Mouse (Mus musculus) neural tube, embryonic 14.5 days (tissue): ENCODE measurements around the gene Pus7. TPM values are rescaled to one million over a fixed set of nuclear protein-coding genes. Genes with fewer than 3 reads are reported as not detected.
A peak's percentile ranks its signal among the peaks of the same experiment; 100 is the strongest.
"Not testable (repeated sequence)": the region's sequence is repeated elsewhere in the genome, so short reads cannot be mapped to it uniquely, and the experiment has no call there.

Experiments
- ATAC-seq: fragments of 200-750 bp; cut with Nextera tagmentation; 2 replicates; pipeline ENCODE4 v1.8.0; 2017; ENCODE audit warnings: low read depth, mild to moderate bottlenecking, moderate TSS enrichment, moderate library complexity
- H3K27ac ChIP-seq: fragments of 300-500 bp; sonication (generic); 2 replicates; pipeline ENCODE4 v1.5.1; 2014; ENCODE audit warnings: low read depth, mild to moderate bottlenecking, control low read depth, low read length, moderate library complexity, mixed read lengths
- H3K27me3 ChIP-seq: fragments of 300-500 bp; sonication (generic); 2 replicates; pipeline ENCODE4 v1.6.1; 2014; ENCODE audit warnings: low read length; ENCODE audit not compliant: control insufficient read depth, insufficient read depth
- H3K36me3 ChIP-seq: fragments of 300-500 bp; sonication (generic); 2 replicates; pipeline ENCODE4 v1.6.1; 2014; ENCODE audit warnings: low read length, mixed read lengths; ENCODE audit not compliant: control insufficient read depth, insufficient read depth
- H3K4me1 ChIP-seq: fragments of 300-500 bp; sonication (generic); 2 replicates; pipeline ENCODE4 v1.6.1; 2014; ENCODE audit warnings: low read length; ENCODE audit not compliant: control insufficient read depth, insufficient read depth
- H3K4me2 ChIP-seq: fragments of 300-500 bp; sonication (generic); 2 replicates; pipeline ENCODE4 v1.6.1; 2014; ENCODE audit warnings: mild to moderate bottlenecking, low read depth, low read length, control low read depth
- H3K4me3 ChIP-seq: fragments of 300-500 bp; sonication (generic); 2 replicates; pipeline ENCODE4 v1.5.1; 2014; ENCODE audit warnings: low read depth, low read length, control low read depth, mixed read lengths
- H3K9ac ChIP-seq: fragments of 300-500 bp; sonication (generic); replicated peaks from 2 replicates; pipeline ENCODE4 v1.6.1; 2014; ENCODE audit warnings: low read depth, mild to moderate bottlenecking, control low read depth, low read length, mixed read lengths
- H3K9me3 ChIP-seq: fragments of 300-500 bp; sonication (generic); 2 replicates; pipeline ENCODE4 v1.6.1; 2016; ENCODE audit warnings: low read length; ENCODE audit not compliant: control insufficient read depth
- WGBS: fragments of 180-500 bp; shearing (Covaris S2); extraction: QIAGEN DNeasy Blood & Tissue Kit; methylation state at CpG from one replicate; pipeline ENCODE4 v1.1.7; 2014; 5-methylcytosine and 5-hydroxymethylcytosine counted together
- polyA plus RNA-seq: library from polyadenylated mRNA; unstranded; fragments of >200 nt; fragmentation: Nextera tagmentation; extraction: Ambion mirVana; gene quantifications from 2 replicates; pipeline ENCODE4 v1.2.1, GENCODE M21; 2014

Gene Pus7
- polyA plus RNA-seq, 1 experiment from 2014 or later = 19.1 TPM

DNA sequence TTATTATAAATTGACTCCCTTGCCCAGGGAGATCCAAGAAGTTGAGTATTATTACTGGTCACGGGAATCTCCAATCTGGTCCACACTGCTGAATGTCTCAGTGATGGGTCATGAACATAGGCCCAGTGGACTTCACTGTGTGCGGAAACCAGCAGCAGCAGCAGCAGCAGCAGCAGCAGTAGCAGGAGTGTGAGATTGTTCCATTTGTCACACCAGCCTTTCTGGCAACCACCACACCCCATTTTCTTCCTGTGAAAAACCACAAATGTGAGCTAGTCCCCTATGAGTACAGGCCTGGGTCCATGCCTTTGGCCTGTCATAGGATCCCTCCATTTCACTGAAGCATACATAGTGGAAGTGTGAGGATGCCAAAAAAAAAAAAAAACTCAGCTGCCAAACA is 61.6 kb downstream of the Pus7 start:
- Histone ChIP-seq H3K4me1 (no peaks in the 10 kb centered on the region), H3K4me2 (no peak overlapping the region), H3K27ac (no peak overlapping the region), H3K9me3 (no peaks in the 10 kb centered on the region), H3K36me3 (no peaks in the 10 kb centered on the region), H3K9ac (no peak overlapping the region), H3K4me3 (no peak overlapping the region), H3K27me3 (no peaks in the 10 kb centered on the region)
- WGBS = 91% methylated on average over 2 of the region's 2 CpGs
- no peak for ATAC-seq

GRCm38 (mm10) chr5:23718881-23719328 is 64.6 kb downstream of the Pus7 start:
- H3K4me3 ChIP-seq = no peak overlapping the region
- no peaks in the 10 kb centered on the region for H3K9me3 ChIP-seq
- H3K4me2 ChIP-seq = no peak overlapping the region
- no peak overlapping the region for H3K9ac ChIP-seq
- H3K36me3 ChIP-seq = no peaks in the 10 kb centered on the region
- H3K4me1 ChIP-seq = no peaks in the 10 kb centered on the region
- WGBS = 94% methylated on average over 4 of the region's 4 CpGs
- no peak overlapping the region for H3K27ac ChIP-seq
- no peak for ATAC-seq
- H3K27me3 ChIP-seq = no peaks in the 10 kb centered on the region

DNA sequence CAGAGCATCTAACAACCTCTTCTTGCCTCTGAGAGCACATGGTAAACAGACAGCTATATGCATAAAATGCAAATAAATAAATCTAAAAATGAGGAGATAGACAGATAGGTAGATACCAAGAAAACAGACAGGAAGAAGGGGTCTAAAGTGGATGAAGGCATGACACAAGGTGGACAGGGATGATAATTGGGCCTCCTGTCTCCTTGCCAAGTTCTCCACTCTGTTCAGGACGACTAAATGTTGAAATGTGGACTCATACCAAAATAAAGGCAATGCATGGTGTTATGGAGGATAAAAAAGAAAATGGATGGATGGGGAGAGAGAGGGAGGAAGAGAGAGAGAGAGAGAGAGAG is 65.4 kb downstream of the Pus7 start:
- Histone ChIP-seq H3K9me3 (no peaks in the 10 kb centered on the region), H3K4me2 (no peak overlapping the region), H3K27me3 (no peaks in the 10 kb centered on the region), H3K4me3 (no peak overlapping the region), H3K9ac (no peak overlapping the region), H3K27ac (no peak overlapping the region), H3K36me3 (no peaks in the 10 kb centered on the region), H3K4me1 (no peaks in the 10 kb centered on the region)
- ATAC-seq = no peak
- 75% methylated on average over 1 of the region's 1 CpGs for WGBS

- H3K4me2 ChIP-seq = no peak overlapping the region
- no peaks in the 10 kb centered on the region for H3K4me1 ChIP-seq
- ATAC-seq = no peak
- no peaks in the 10 kb centered on the region for H3K27me3 ChIP-seq
- no peaks in the 10 kb centered on the region for H3K36me3 ChIP-seq
- no peaks in the 10 kb centered on the region for H3K9me3 ChIP-seq
- H3K27ac ChIP-seq = no peak overlapping the region
- 72% methylated on average over 3 of the region's 3 CpGs for WGBS
- no peak overlapping the region for H3K4me3 ChIP-seq
- H3K9ac ChIP-seq = no peak overlapping the region
These were observed 65.9 kb downstream of the Pus7 start for GRCm38 (mm10) chr5:23717469-23718181.

DNA sequence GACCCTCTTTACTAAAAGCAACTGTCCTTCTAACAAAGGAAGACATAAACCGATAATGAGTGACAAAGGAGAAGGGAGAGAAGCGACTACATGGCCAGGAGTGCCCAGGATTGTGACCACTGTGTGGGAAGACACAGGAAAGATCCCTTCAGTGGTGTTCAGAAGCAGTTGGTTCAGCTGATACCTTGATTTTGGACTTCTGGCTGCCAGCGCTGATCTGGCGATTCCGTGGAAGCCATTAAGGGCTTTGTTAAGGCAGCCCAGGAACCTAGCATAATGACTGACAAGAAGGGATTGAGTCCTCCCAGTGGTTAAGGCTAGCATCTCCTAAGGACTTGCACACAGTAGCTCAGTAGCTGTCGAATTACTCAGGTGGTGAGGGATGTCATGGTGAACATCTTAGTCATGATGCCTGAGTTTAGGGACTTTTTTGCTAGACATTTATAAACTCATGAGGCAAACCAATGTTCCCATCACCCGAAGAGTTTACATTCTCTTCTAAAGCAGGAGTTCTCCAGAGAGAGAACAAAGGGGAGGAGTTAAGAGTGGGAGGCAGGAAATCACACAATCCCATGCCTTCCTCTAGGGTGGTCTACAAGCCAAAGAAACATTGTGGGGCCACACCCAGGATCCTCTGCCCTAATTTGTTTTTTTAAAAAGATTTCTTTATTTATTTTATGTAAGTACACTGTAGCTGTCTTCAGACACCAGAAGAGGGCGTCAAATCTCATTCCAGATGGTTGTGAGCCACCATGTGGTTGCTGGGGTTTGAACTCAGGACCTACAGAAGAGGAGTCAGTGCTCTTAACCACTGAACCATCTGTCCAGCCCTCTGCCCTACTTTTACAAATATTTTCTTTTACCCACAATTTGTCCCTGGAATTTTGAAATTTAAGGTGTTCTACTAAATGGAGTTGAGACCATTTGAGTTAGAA is 69.8 kb downstream of the Pus7 start:
- ATAC-seq = no peak
- 90% methylated on average over 8 of the region's 8 CpGs for WGBS

GRCm38 (mm10) chr5:23712130-23713001 is 71.1 kb downstream of the Pus7 start:
- Histone ChIP-seq H3K27ac (peak overlapping the region; percentile 4; the same call in 1 of the 2 replicates), H3K4me1 (no peaks in the 10 kb centered on the region), H3K4me2 (peak overlapping the region; percentile 68), H3K9ac (peak overlapping the region; percentile 58), H3K27me3 (no peaks in the 10 kb centered on the region), H3K9me3 (no peaks in the 10 kb centered on the region), H3K36me3 (no peaks in the 10 kb centered on the region), H3K4me3 (peak overlapping the region; percentile 64)
- WGBS = 3% methylated on average over 59 of the region's 60 CpGs
- ATAC-seq = peak; percentile 98

More for the DNA sequence above, 69.8 kb downstream of the Pus7 start:
- Histone ChIP-seq H3K27ac (no peak overlapping the region), H3K4me1 (no peaks in the 10 kb centered on the region), H3K27me3 (no peaks in the 10 kb centered on the region), H3K4me2 (no peak overlapping the region), H3K36me3 (no peaks in the 10 kb centered on the region), H3K9ac (no peak overlapping the region), H3K4me3 (no peak overlapping the region), H3K9me3 (no peaks in the 10 kb centered on the region)

DNA sequence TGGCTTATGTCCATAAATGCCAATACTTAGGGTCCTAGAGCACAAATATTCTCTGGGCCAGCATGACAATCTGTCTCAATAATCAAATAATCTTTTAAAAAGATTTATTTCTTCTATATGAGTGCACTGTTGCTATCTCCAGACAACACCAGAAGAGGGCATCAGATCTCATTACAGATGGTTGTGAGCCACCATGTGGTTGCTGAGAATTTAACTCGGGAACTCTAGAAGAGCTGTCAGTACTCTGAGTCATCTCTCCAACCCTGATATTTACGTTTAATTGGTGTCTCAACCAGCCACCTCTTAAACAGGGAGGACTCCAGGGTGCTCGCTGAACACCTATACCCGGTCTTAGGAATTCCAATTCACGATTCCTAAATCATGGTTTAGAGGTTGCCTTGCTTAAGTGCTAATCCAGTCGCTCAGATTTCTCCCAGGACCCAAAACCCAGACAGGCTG is 71.8 kb downstream of the Pus7 start:
- not testable (repeated sequence) for H3K36me3 ChIP-seq, H3K27me3 ChIP-seq, H3K4me1 ChIP-seq, H3K9me3 ChIP-seq
- Histone ChIP-seq H3K27ac (peak overlapping the region; percentile 4; the same call in 1 of the 2 replicates), H3K9ac (peak overlapping the region; percentile 58; the same call in 1 of the 2 replicates), H3K4me3 (peak overlapping the region; percentile 64), H3K4me2 (peak overlapping the region; percentile 68)
- WGBS = 51% methylated on average over 6 of the region's 6 CpGs
- ATAC-seq = peak; percentile 50

GRCm38 (mm10) chr5:23711244-23711643 is 72.3 kb downstream of the Pus7 start:
- over 99% methylated on average over 4 of the region's 4 CpGs for WGBS
- Histone ChIP-seq H3K9ac (no peak overlapping the region), H3K9me3 (no peaks in the 10 kb centered on the region), H3K27ac (no peak overlapping the region), H3K27me3 (no peaks in the 10 kb centered on the region), H3K4me3 (no peak overlapping the region), H3K36me3 (no peaks in the 10 kb centered on the region), H3K4me1 (no peaks in the 10 kb centered on the region), H3K4me2 (no peak overlapping the region)
- ATAC-seq = no peak
